Mouse (Mus musculus) WW6 (cell line): ENCODE measurements around the gene Dok5.

Source experiments
- DNase-seq: peaks from one replicate; pipeline ENCODE4 v3.0.0-alpha.2; 2013; ENCODE audit warnings: low read depth, low spot score

Gene Dok5

DNA sequence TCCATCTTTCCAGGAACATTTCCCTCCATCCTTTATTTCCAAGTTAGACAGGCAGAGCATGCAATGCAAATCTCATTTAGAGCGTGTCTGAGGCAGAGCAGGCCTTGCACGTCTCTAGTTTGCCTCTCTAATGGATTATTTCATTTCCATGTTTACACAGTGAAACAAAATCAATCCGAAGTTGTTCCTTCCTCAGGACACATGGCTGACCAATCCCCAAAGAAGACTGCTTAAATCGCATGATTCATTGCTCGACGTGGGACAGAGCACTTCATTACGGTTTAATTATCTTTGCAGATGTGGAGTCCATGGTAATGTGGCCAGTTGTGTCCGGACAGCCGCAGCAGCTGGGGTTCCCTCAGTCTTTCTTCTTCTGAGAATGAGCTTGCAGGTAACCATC lies 194.6 kb downstream of the Dok5 start:
- no peak for DNase-seq
